Mouse (Mus musculus) MEL (cell line): ENCODE data around the gene Erich4. TPM values are rescaled to one million over a fixed set of nuclear protein-coding genes. Genes with fewer than 3 reads are reported as not detected.
"Not testable (repeated sequence)": the region's sequence is repeated elsewhere in the genome, so short reads cannot be mapped to it uniquely, and the experiment has no call there.

Experiments
- DNase-seq: peaks from one replicate; pipeline ENCODE4 v3.0.0; 2011; ENCODE audit warnings: low read depth, low spot score
- H3K27ac ChIP-seq: 2 replicates; pipeline ENCODE4 v1.5.1; 2012; ENCODE audit warnings: low read depth, mild to moderate bottlenecking, control low read depth, low read length, moderate library complexity; ENCODE audit not compliant: control insufficient read depth
- H3K27me3 ChIP-seq, 2 experiments: fragments of 150-350 bp in 1 of 2; sonication (generic) in 1 of 2; 2 replicates each; pipeline ENCODE4 v1.6.1; 2012; ENCODE audit warnings: low read length in 2 of 2, mild to moderate bottlenecking in 2 of 2, improper control_type of control experiment in 1 of 2, moderate library complexity in 1 of 2; ENCODE audit not compliant: insufficient read depth in 2 of 2, control insufficient read depth in 1 of 2
- H3K36me3 ChIP-seq, 2 experiments: 2 replicates each; pipeline ENCODE4 v1.6.1; 2012 to 2014; ENCODE audit warnings: low read length in 2 of 2, improper control_type of control experiment in 1 of 2, inconsistent platforms in 1 of 2, mild to moderate bottlenecking in 1 of 2; ENCODE audit not compliant: insufficient read depth in 2 of 2, control insufficient read depth in 1 of 2
- H3K4me1 ChIP-seq, 2 experiments: fragments of 150-350 bp in 1 of 2; sonication (generic) in 1 of 2; 2 replicates each; pipeline ENCODE4 v1.6.1; 2012; ENCODE audit warnings: low read length in 2 of 2, improper control_type of control experiment in 1 of 2, mild to moderate bottlenecking in 1 of 2; ENCODE audit not compliant: insufficient read depth in 2 of 2, control insufficient read depth in 1 of 2
- H3K4me3 ChIP-seq, 2 experiments: fragments of 150-350 bp in 1 of 2; sonication (generic) in 1 of 2; 2 replicates each; pipeline ENCODE4 v1.5.1; 2012; ENCODE audit warnings: low read depth in 2 of 2, low read length in 2 of 2, mild to moderate bottlenecking in 2 of 2, moderate library complexity in 2 of 2, control low read depth in 1 of 2, improper control_type of control experiment in 1 of 2; ENCODE audit not compliant: control insufficient read depth in 1 of 2, insufficient read depth in 1 of 2
- H3K79me2 ChIP-seq: 2 replicates; pipeline ENCODE4 v1.6.1; 2012; ENCODE audit warnings: mild to moderate bottlenecking, low read length, moderate library complexity; ENCODE audit not compliant: control insufficient read depth, poor library complexity, insufficient read depth
- H3K9ac ChIP-seq: 2 replicates; pipeline ENCODE4 v1.6.1; 2012; ENCODE audit warnings: low read depth, mild to moderate bottlenecking, control low read depth, low read length, moderate library complexity; ENCODE audit not compliant: control insufficient read depth, poor library complexity, severe bottlenecking
- H3K9me3 ChIP-seq: fragments of 150-350 bp; sonication (generic); replicated peaks from 2 replicates; pipeline ENCODE4 v1.6.1; 2012; ENCODE audit warnings: mild to moderate bottlenecking, low read length, improper control_type of control experiment, moderate library complexity; ENCODE audit not compliant: insufficient read depth
- BHLHE40 ChIP-seq: IDR thresholded peaks from 2 replicates; pipeline ENCODE4 v1.6.1; 2012; ENCODE audit warnings: low read depth, mild to moderate bottlenecking, inconsistent platforms, low read length, improper control_type of control experiment, borderline replicate concordance
- CHD1 ChIP-seq: IDR thresholded peaks from 2 replicates; pipeline ENCODE4 v1.6.1; 2012; ENCODE audit warnings: low read depth, mild to moderate bottlenecking, inconsistent platforms, low read length, improper control_type of control experiment
- E2F4 ChIP-seq: IDR thresholded peaks from 2 replicates; pipeline ENCODE4 v1.6.1; 2011; ENCODE audit warnings: low read depth, low read length, improper control_type of control experiment, borderline replicate concordance
- EP300 ChIP-seq, 2 experiments: IDR thresholded peaks; 2 replicates each; pipeline ENCODE4 v1.6.1; 2011; ENCODE audit warnings: improper control_type of control experiment in 2 of 2, low read length in 2 of 2, low read depth in 1 of 2, mild to moderate bottlenecking in 1 of 2
- ETS1 ChIP-seq: IDR thresholded peaks from 2 replicates; pipeline ENCODE4 v1.6.1; 2012; ENCODE audit warnings: low read depth, mild to moderate bottlenecking, inconsistent platforms, low read length, improper control_type of control experiment, moderate library complexity
- GATA1 ChIP-seq: IDR thresholded peaks from 2 replicates; pipeline ENCODE4 v1.6.1; 2011; ENCODE audit warnings: low read depth, low read length, improper control_type of control experiment
- JUND ChIP-seq: IDR thresholded peaks from 2 replicates; pipeline ENCODE4 v1.6.1; 2011; ENCODE audit warnings: low read depth, mild to moderate bottlenecking, improper control_type of control experiment, low read length
- KAT2A ChIP-seq: conservative IDR thresholded peaks from 2 replicates; pipeline ENCODE4 v1.6.1; 2012; ENCODE audit warnings: low read depth, low read length, improper control_type of control experiment, inconsistent platforms
- MAFK ChIP-seq: IDR thresholded peaks from 2 replicates; pipeline ENCODE4 v1.6.1; 2011; ENCODE audit warnings: low read depth, mild to moderate bottlenecking, low read length, improper control_type of control experiment, borderline replicate concordance
- MAX ChIP-seq: IDR thresholded peaks from 2 replicates; pipeline ENCODE4 v1.6.1; 2011; ENCODE audit warnings: low read length, improper control_type of control experiment
- MAZ ChIP-seq: IDR thresholded peaks from 2 replicates; pipeline ENCODE4 v1.6.1; 2012; ENCODE audit warnings: low read depth, mild to moderate bottlenecking, inconsistent platforms, low read length, improper control_type of control experiment
- MEF2A ChIP-seq: IDR thresholded peaks from 2 replicates; pipeline ENCODE4 v1.6.1; 2014; ENCODE audit warnings: low read depth, mild to moderate bottlenecking, inconsistent platforms, low read length, improper control_type of control experiment; ENCODE audit not compliant: poor library complexity, insufficient replicate concordance, severe bottlenecking; ENCODE audit errors: extremely low read depth
- MYC ChIP-seq: IDR thresholded peaks from 2 replicates; pipeline ENCODE4 v1.6.1; 2011; ENCODE audit warnings: low read depth, mild to moderate bottlenecking, low read length, improper control_type of control experiment, moderate library complexity
- NRF1 ChIP-seq: IDR thresholded peaks from 2 replicates; pipeline ENCODE4 v1.6.1; 2014; ENCODE audit warnings: low read depth, mild to moderate bottlenecking, inconsistent platforms, low read length, improper control_type of control experiment, moderate library complexity; ENCODE audit not compliant: poor library complexity, insufficient read depth, severe bottlenecking
- POLR2AphosphoS5 ChIP-seq: IDR thresholded peaks from 2 replicates; pipeline ENCODE4 v1.6.1; 2012; ENCODE audit warnings: low read depth, borderline replicate concordance, mild to moderate bottlenecking, inconsistent platforms, low read length, moderate library complexity, mixed read lengths
- SIN3A ChIP-seq: IDR thresholded peaks from 2 replicates; pipeline ENCODE4 v1.6.1; 2012; ENCODE audit warnings: low read length, improper control_type of control experiment, inconsistent platforms
- SMC3 ChIP-seq: IDR thresholded peaks from 2 replicates; pipeline ENCODE4 v1.6.1; 2011; ENCODE audit warnings: low read depth, low read length, improper control_type of control experiment
- TAL1 ChIP-seq: IDR thresholded peaks from 2 replicates; pipeline ENCODE4 v1.6.1; 2012; ENCODE audit warnings: mild to moderate bottlenecking, inconsistent platforms, low read length, moderate library complexity, mixed read lengths
- TBP ChIP-seq: IDR thresholded peaks from 2 replicates; pipeline ENCODE4 v1.8.0; 2011; ENCODE audit warnings: low read depth, low read length, improper control_type of control experiment
- USF1 ChIP-seq: IDR thresholded peaks from 2 replicates; pipeline ENCODE4 v1.6.1; 2014; ENCODE audit warnings: low read depth, mild to moderate bottlenecking, inconsistent platforms, low read length, improper control_type of control experiment, moderate library complexity
- ZMIZ1 ChIP-seq: IDR thresholded peaks from 2 replicates; pipeline ENCODE4 v1.6.1; 2012; ENCODE audit warnings: low read depth, mild to moderate bottlenecking, inconsistent platforms, low read length, improper control_type of control experiment, moderate library complexity
- ZNF384 ChIP-seq: IDR thresholded peaks from 2 replicates; pipeline ENCODE4 v1.6.1; 2012; ENCODE audit warnings: low read depth, mild to moderate bottlenecking, inconsistent platforms, low read length, improper control_type of control experiment
- polyA plus RNA-seq, 2 experiments: library from polyadenylated mRNA; stranded (reverse) in 1 of 2; unstranded in 1 of 2; fragments of >175 nt in 1 of 2; fragments of >200 nt in 1 of 2; gene quantifications; 2 replicates each; pipeline versions ENCODE4 v1.2.1 to v1.2.4; 2012; ENCODE audit warnings: low replicate concordance in 2 of 2, low read depth in 1 of 2; ENCODE audit not compliant: insufficient read length in 2 of 2, insufficient read depth in 1 of 2, missing spikeins in 1 of 2
- total RNA-seq: library from RNA; depleted of rRNA; stranded (reverse); fragments of 300-350 nt; gene quantifications from 2 replicates; pipeline ENCODE4 v1.2.3, GENCODE M21; 2012

Gene Erich4
- total and polyA plus RNA-seq, 3 experiments, result not detected

DNA sequence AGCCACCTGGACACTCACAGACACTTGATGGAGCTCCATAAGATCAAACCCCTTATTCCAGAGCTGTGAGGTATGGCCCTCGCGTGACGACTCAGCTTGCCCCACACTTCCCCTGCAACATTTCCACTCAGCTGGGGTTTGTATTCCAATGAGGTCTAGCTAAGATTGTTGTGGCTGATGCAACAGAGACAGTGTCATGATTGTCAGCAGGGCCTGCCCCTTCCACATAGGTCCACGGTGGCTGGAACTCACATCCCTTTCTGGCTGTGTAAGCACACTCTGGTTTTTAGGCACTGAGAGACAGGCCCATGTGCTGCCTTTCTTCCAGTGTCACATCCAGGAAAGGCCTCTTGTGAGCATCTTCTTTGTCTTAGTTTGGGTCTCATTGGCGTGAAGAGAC, 31.0 kb downstream of the Erich4 start:
- no peak overlapping the region for H3K4me3 ChIP-seq
- no peaks in the 10 kb centered on the region for H3K36me3 ChIP-seq
- H3K9me3 ChIP-seq, result no peaks in the 10 kb centered on the region
- DNase-seq, result no peak
- H3K9ac ChIP-seq, result no peak overlapping the region
- H3K79me2 ChIP-seq, result no peaks in the 10 kb centered on the region
- H3K4me1 ChIP-seq, result no peaks in the 10 kb centered on the region
- H3K27me3 ChIP-seq, result no peaks in the 10 kb centered on the region
- H3K27ac ChIP-seq, result no peak overlapping the region
- TF ChIP-seq BHLHE40, result no peak

DNA sequence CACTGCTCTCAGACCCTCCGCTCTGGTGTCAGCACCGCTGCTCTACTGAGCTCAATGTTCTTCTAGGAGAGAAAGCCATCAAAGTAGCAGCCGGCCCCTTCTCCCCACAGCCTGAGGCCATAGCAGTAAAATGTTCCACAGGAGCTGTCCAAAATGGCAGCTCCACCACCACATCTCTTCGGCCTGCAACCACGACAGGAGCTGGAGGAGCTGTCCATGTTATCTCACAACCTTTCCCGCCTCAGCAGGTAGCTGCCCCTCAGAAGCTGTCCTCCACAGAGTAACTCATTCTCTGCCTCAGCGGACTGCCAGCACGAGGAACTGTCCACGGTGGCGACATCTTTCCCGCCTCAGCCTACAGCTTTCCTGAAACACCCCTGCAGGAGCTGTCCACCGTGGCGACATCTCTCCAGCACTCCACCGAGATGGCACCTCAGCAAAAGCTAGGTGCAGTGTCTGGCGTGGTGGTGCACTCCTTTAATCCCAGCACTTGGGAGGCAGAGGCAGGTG, 33.3 kb downstream of the Erich4 start:
- Histone ChIP-seq H3K79me2 (no peaks in the 10 kb centered on the region), H3K9ac (no peak overlapping the region), H3K4me1 (no peaks in the 10 kb centered on the region), H3K9me3 (no peaks in the 10 kb centered on the region), H3K36me3 (no peaks in the 10 kb centered on the region), H3K4me3 (no peak overlapping the region), H3K27me3 (no peaks in the 10 kb centered on the region), H3K27ac (no peak overlapping the region)
- no peak for TF ChIP-seq ZMIZ1
- TF ChIP-seq MAFK, result no peak
- TF ChIP-seq GATA1, result no peak
- no peak for TF ChIP-seq BHLHE40
- TF ChIP-seq TBP, result no peak
- no peak for TF ChIP-seq MEF2A
- no peak for TF ChIP-seq ETS1
- no peak for TF ChIP-seq SIN3A
- TF ChIP-seq NRF1, result no peak
- no peak for TF ChIP-seq CHD1
- no peak for DNase-seq

DNA sequence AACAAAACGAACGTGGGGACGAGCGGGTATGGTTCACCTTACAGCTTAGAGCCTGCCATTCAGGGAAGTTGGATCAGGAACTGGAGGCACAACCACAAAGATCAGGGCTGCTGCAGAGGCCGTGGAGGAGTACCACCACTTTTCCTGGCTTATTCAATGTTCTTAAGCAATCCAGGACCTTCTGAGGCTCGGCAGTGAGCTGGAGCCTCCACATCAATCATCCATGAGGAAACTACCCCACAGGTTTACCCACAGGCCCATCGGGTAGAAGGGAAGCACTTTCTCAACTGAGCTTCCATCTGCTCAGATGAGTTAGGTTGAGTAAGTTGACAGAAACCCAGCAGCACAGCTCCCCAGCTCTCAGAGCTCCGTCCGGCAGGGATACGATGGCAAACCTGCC, 36.3 kb downstream of the Erich4 start:
- Histone ChIP-seq H3K27ac (no peak overlapping the region), H3K79me2 (no peaks in the 10 kb centered on the region), H3K9me3 (no peaks in the 10 kb centered on the region), H3K36me3 (no peaks in the 10 kb centered on the region), H3K27me3 (no peaks in the 10 kb centered on the region), H3K4me3 (no peak overlapping the region), H3K9ac (no peak overlapping the region), H3K4me1 (no peaks in the 10 kb centered on the region)
- no peak for DNase-seq
- TF ChIP-seq SMC3 (no peak), JUND (no peak), KAT2A (no peak), EP300 (IDR thresholded peaks at IDR 0.05; ENCODE audit: low read depth in 1 of 2, low read length in 2 of 2) (no peak), MYC (no peak), MAZ (no peak), POLR2AphosphoS5 (no peak), ZNF384 (no peak), MAX (no peak), USF1 (no peak), E2F4 (no peak), TAL1 (no peak), GATA1 (no peak)

DNA sequence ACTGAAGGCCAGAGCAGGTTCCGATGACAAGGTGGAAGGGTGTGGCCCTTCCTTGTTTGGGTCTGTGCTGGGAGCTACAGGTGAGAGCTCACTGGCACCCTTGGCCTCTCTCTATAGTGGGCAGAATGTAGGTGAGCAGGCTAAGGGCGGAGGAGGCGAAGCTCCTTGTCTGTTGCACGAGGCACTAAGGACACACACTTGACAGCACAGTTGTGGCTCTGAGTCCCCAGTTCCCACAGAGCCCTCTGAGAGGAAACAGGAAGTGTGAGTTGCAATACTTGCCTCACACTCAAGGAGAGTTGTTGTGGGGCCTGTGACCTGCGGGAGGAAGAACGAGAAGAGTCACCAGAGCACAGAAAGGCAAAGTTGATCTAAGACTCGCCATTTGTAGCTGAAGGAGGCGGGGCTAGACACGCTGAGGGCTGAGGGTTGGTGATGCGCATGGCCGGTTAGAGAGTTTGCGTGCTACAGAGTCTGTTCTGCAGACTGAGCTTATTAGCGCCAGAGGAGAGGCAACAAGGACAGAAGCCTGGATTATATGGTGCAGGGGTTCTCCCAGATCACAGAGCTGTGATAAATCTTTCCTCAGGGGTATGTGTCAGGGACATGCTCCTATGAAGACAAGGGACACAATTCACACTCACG, 38.8 kb downstream of the Erich4 start:
- not testable (repeated sequence) for H3K9ac ChIP-seq, H3K79me2 ChIP-seq, H3K4me1 ChIP-seq, H3K4me3 ChIP-seq, H3K36me3 ChIP-seq, DNase-seq, H3K9me3 ChIP-seq, H3K27me3 ChIP-seq, H3K27ac ChIP-seq
